Mouse (Mus musculus) MEL-GATA-1-ER (cell line): ENCODE results near the gene Fntb.

Experiments
- DNase-seq: peaks from one replicate; pipeline ENCODE4 v3.0.0-alpha.2; 2012; ENCODE audit warnings: low read depth; ENCODE audit errors: extremely low read depth

Fntb gene

GRCm38 (mm10) chr12:76918113-76918512 lies 152.7 kb downstream of the Fntb start:
- no peak for DNase-seq

DNA sequence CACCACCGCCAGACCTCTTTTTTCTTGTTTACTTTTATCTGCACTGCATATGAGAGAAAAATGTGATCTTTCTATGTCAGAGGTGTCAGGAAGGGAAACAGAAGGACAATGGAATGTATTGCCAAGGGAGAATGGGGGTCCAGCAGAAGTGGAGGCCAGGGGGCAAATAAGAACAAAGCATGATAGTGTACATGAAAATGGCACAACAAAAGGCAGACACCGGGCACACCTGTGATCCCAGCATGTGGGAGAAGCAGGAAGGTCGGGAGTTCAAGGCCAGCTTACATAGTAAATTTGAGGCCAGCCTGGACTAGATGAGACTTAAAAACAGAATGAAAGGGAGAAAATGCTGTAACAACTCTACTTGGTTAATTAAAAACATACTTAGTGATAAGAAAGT lies 153.5 kb downstream of the Fntb start:
- DNase-seq: no peak

DNA sequence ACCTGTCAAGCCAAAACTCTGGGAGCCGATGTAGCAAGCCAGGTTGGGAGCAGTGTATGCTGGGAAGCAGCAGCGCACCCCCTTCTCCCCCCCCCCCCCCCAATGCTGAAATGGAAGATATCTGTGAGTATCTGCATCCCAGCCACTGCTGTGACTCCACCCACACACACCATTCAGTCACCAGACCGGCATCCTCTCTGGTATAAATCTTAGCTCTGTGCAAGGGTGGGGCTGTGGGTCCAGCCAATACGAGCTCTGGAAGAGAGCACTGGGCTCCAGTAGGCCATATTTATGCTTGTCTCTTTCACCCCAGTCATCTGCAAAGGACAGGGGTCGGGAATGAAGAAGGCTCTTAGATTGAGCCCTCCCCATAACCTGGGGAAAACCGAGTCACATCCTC lies 155.0 kb downstream of the Fntb start:
- no peak for DNase-seq

GRCm38 (mm10) chr12:76920990-76921389 lies 155.6 kb downstream of the Fntb start:
- no peak for DNase-seq

GRCm38 (mm10) chr12:76923118-76923517 lies 157.7 kb downstream of the Fntb start:
- no peak for DNase-seq

DNA sequence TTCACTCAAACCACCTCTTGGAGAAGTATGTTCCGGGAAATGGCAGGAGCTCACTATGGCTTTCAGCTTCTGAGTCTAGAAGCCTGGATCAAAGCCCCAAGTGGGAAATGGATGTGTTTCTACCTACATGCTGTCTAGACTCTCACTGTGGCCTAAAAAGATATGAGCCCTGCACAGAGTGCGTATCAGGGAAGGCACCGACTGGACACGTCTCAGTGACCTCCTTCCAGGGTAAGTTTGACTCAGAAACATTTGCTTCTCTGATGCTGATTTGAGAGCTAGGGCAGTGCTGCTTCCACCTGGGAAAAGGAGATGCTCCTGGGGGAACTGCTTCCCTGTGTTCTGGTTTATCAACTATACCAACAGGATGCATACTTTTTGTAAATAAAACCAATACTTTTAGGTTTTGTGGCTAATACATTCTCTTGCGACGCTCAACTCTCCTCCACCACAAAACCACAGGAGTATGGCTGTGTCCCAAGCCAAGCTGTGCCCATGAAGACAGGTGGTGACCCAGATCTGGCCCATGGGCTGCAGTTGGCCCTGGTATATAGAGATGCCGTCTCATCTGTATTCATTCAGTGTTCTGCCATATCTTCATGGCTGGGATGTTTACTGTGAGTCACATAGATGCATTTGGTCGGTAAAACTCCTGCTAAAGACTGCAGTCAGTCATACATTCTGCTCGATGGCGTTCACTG lies 159.7 kb downstream of the Fntb start:
- no peak for DNase-seq

GRCm38 (mm10) chr12:76926338-76926945 lies 161.1 kb downstream of the Fntb start:
- no peak for DNase-seq

GRCm38 (mm10) chr12:76927012-76927411 lies 161.6 kb downstream of the Fntb start:
- no peak for DNase-seq

DNA sequence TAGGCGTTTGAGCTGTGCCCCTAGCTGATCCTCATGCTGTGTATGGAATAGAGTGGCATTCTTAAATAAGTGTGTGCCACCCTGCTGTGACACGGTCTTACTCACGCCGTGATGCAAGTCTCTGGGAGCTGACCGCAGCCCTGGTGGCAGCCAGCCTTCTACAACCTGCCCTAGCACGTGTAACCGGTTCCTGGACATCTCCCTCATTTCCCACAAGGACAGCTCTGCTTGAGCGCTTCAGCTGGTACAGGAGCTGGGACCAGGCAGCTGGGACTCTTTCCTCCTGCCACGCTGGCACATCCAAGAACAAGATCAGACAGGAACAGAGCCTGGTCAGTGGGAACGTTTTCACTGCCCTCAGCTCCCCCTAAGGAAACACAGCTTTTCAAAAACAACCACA lies 162.2 kb downstream of the Fntb start:
- no peak for DNase-seq

- DNase-seq: no peak
These were observed 164.8 kb downstream of the Fntb start for GRCm38 (mm10) chr12:76930177-76930576.

- no peak for DNase-seq
These were observed 166.6 kb downstream of the Fntb start for GRCm38 (mm10) chr12:76931739-76932687.

DNA sequence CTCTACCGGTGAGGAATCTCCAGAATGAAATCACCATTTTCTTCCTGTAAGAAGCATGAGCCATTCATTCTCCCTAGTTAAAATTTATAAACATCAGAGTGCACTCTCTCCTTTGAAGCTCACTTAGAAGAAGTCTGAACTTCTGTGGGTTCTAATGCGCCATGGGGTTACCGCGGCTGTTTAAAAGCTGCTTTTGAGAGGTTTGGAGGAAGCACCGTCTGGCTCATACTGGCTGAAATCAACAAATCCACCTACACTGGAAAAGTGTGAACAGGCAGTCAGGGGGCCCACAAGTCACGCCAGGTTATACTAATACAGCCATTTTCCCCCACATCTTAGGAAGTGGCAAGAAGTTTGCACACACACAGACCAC lies 167.3 kb downstream of the Fntb start:
- no peak for DNase-seq

DNA sequence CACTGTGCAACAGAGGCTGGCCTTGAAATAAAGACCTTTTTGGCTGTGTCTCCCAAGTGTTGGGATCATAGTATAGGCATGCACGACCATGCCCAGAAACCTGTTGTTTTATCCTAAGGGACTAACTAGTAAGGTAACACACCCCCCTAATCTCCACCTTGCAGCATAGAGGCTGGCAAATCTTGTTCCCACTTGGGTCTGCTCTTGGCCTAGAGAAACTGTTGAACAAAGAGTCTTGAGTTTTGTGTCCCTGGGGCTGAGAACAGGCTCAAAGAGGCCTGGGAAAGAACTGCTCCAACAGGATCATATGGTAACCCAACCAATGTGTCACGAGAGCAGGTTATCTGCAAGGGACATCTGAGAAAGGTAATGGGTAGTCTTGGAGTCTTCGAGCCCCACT lies 169.0 kb downstream of the Fntb start:
- DNase-seq: no peak

DNA sequence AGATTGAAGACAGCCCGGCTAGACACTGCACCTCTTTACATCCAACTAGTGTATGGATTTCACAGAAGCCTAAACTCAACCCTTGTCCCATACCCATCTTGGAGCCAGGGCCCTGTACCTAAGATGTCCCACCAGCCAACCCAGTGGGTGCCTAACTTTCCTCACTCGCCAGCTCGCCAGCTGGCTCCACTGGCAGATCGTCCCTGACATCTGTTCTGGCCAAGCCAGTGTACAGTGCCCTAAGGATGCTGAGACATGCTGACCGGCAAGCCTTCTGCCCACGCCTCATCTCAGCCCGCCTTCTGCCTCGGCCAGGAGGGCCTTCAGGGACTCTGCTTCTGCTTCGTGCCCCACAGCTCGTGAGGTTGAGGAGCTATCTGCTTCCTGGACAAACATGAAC lies 170.8 kb downstream of the Fntb start:
- no peak for DNase-seq

- no peak for DNase-seq
These were observed 172.6 kb downstream of the Fntb start for GRCm38 (mm10) chr12:76938013-76938412.

GRCm38 (mm10) chr12:76941524-76941923 lies 176.1 kb downstream of the Fntb start:
- DNase-seq: no peak

- no peak for DNase-seq
These were observed 177.1 kb downstream of the Fntb start for GRCm38 (mm10) chr12:76942476-76942875.

DNA sequence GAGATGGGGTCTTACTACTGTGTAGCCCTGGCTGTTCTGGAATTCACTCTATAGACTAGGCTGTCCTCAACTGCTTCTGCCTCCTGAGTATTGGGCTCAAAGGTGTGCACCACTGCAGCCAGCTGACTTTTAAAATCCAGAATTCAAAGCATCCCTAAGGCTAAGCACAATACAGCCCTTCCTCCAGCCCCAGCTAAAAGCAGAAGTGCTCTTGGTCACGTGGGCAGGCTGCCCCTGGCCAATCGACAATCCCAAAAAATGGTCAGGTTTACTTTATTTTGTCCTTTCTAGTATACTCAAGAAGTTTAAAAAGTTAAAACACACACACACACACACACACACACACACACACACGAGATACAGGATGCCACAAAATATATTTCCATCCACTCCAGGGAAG lies 177.7 kb downstream of the Fntb start:
- DNase-seq: no peak

DNA sequence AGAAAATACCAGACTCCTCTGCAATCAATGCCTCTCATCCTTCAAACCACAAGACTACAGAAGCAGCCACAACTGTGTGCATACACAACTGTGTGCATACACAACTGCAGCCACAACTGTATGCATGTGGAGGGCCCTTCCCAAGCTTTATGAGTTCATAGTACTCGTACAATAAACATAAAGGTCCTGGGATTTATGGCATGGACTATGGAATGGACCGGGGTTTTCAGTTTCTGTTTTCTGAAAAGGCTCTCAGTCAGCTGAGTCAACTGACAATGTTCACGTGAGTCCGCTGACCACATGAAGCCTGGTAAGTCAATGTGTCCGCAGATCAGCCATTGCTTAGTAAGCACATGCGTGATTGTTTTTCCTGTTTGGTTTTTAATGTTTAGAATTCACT lies 178.1 kb downstream of the Fntb start:
- no peak for DNase-seq

DNA sequence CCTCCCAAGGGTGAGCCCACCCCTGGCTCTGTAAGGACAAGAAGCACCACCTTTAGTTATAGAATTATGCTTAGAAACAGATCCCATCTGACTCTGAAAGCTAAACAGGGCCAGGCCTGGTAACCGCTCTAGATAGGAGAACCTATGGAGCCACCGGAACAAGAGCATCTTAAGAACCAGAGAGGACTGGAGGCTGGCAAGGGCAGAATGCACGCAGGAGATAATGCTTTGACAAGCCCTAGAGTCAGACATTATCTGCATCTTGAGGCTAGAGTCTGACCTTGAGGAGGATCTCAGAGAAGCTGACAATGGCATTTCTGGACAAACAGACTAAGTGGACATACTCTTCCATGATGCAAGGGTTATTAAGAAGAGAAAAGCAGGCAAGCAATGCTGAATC lies 182.1 kb downstream of the Fntb start:
- DNase-seq: no peak

DNA sequence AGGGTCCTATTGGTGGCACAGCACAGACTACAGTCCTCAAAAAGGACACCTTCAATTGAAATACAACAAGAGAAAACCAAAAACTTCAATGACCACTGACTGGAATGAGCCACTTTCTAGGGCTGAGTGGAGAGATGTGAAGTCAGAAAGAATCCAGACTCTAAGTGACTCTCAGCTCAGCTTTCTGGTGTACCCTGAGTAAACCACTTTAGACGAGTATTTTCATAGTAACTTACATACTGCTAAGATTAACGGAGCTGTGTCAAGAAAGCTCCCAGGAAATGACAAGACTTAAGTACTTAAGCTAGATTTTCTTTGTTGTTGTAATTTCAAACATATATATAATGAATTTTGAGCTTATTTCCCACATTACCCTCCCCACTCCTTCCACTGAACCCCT lies 182.8 kb downstream of the Fntb start:
- DNase-seq: no peak

DNA sequence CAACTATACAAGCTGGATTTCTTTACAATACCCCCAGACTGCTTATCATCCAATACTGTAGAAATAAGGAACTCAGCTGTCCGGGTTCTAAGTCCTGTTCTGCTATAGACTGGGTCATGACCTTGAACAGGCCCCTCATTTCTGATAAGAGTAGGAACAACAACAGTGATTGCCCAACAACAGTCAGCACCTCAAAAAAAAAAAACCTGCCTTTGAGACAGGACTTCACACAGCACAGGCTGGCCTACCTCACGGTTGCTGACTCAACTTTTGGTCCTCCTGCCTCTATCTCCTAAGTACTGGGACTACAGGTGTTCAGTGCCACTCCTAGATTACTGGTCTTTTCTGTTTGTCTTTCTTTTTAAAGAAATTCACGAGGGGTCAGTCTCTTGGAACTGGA lies 183.4 kb downstream of the Fntb start:
- no peak for DNase-seq
